Mouse (Mus musculus) stomach, embryonic 16.5 days (tissue): Measurements from ENCODE around the gene Ctbp2. TPM values are rescaled to one million over a fixed set of nuclear protein-coding genes. Genes with fewer than 3 reads are reported as not detected.

Experiments used
- ATAC-seq: fragments of 200-750 bp; cut with Nextera tagmentation; 2 replicates; pipeline ENCODE4 v1.8.0; 2017; ENCODE audit warnings: moderate number of reproducible peaks, moderate TSS enrichment; ENCODE audit not compliant: insufficient read depth, low FRiP score
- H3K27ac ChIP-seq: fragments of 300-500 bp; sonication (generic); 2 replicates; pipeline ENCODE4 v1.5.1; 2014; ENCODE audit warnings: low read length
- H3K27me3 ChIP-seq: fragments of 300-500 bp; sonication (generic); 2 replicates; pipeline ENCODE4 v1.6.1; 2014; ENCODE audit warnings: low read length, control low read depth, mixed read lengths; ENCODE audit not compliant: control insufficient read depth, insufficient read depth
- H3K36me3 ChIP-seq: fragments of 300-500 bp; sonication (generic); 2 replicates; pipeline ENCODE4 v1.6.1; 2014; ENCODE audit warnings: low read length; ENCODE audit not compliant: control insufficient read depth, insufficient read depth
- H3K4me1 ChIP-seq: fragments of 300-500 bp; sonication (generic); 2 replicates; pipeline ENCODE4 v1.6.1; 2014; ENCODE audit warnings: low read length, control low read depth, mixed read lengths; ENCODE audit not compliant: control insufficient read depth, insufficient read depth
- H3K4me2 ChIP-seq: fragments of 300-500 bp; sonication (generic); 2 replicates; pipeline ENCODE4 v1.6.1; 2014; ENCODE audit warnings: low read depth, low read length, mixed read lengths
- H3K4me3 ChIP-seq: fragments of 300-500 bp; sonication (generic); replicated peaks from 2 replicates; pipeline ENCODE4 v1.5.1; 2014; ENCODE audit warnings: mild to moderate bottlenecking, low read length
- H3K9ac ChIP-seq: fragments of 300-500 bp; sonication (generic); 2 replicates; pipeline ENCODE4 v1.6.1; 2014; ENCODE audit warnings: low read length
- H3K9me3 ChIP-seq: fragments of 300-500 bp; sonication (generic); replicated peaks from 2 replicates; pipeline ENCODE4 v1.6.1; 2016; ENCODE audit warnings: low read length, control low read depth; ENCODE audit not compliant: control insufficient read depth
- WGBS: fragments of 180-500 bp; shearing (Covaris S2); extraction: QIAGEN DNeasy Blood & Tissue Kit; methylation state at CpG from one replicate; pipeline ENCODE4 v1.1.7; 2014; 5-methylcytosine and 5-hydroxymethylcytosine counted together
- polyA plus RNA-seq: library from polyadenylated mRNA; unstranded; fragments of >200 nt; fragmentation: Nextera tagmentation; extraction: Ambion mirVana; gene quantifications from 2 replicates; pipeline ENCODE4 v1.2.1, GENCODE M21; 2015

Ctbp2 gene
- polyA plus RNA-seq, 1 experiment from 2014 or later, result 72.6 TPM

DNA sequence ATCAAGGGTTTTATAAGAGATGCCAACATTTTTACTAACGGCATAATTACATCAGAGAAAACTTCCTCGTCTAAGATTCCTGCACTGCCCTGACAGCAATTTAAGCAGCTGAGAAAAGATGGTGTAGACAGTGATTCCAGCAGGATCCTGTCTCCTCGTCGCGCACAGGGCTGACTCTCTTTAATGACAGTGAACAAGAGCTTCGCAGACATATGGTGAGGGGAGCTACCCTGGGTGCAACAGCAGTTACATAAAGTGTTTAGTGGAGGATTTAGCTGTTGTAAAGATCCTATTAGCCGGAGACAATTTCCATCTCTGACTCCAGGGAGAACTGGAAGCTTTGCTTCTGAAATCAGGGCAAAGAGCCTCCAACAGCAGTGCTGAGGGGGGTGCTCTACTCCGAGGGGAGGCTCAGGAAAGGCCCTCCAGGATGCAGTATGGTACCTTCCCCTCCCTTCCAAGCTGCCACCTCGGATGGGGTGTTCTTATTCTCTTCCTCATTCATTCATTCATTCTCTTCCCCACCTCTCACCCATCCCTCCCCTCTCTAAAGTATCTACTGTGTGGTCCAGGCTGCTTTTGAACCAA lies 64.5 kb downstream of the Ctbp2 start:
- WGBS, result 56% methylated on average over 9 of the region's 9 CpGs
- no peak for ATAC-seq

DNA sequence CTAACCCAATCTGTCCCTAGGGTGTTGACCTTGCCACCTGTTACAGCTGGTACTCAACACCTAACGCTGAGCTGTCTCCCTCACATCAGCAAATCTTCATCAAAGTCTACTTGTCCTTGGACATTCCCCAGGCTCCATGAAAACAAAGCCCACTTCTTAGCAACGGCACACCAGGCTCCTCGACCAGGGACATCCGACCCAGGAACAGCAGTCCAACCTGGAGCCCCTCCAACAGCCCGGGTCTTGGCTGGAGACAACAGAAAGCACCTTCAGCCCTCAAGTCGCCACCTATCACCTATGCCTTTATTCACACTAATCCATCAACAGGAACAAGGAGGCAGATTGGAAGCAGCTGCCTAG lies 65.0 kb downstream of the Ctbp2 start:
- Histone ChIP-seq H3K27me3 (no peaks in the 10 kb centered on the region), H3K27ac (no peak overlapping the region), H3K4me2 (no peak overlapping the region), H3K4me1 (peaks cover 16% of the 10 kb centered on the region), H3K36me3 (no peaks in the 10 kb centered on the region), H3K9ac (no peak overlapping the region), H3K4me3 (no peak overlapping the region), H3K9me3 (no peaks in the 10 kb centered on the region)
- ATAC-seq, result no peak
- WGBS, result 58% methylated on average over 6 of the region's 6 CpGs

More for the DNA sequence above, 64.5 kb downstream of the Ctbp2 start:
- no peak overlapping the region; the same call in 1 of the 2 replicates for H3K9ac ChIP-seq
- H3K27me3 ChIP-seq, result no peaks in the 10 kb centered on the region
- H3K9me3 ChIP-seq, result no peaks in the 10 kb centered on the region
- no peak overlapping the region for H3K27ac ChIP-seq
- H3K4me3 ChIP-seq, result no peak overlapping the region
- no peak overlapping the region for H3K4me2 ChIP-seq
- peaks cover 16% of the 10 kb centered on the region for H3K4me1 ChIP-seq
- H3K36me3 ChIP-seq, result no peaks in the 10 kb centered on the region

DNA sequence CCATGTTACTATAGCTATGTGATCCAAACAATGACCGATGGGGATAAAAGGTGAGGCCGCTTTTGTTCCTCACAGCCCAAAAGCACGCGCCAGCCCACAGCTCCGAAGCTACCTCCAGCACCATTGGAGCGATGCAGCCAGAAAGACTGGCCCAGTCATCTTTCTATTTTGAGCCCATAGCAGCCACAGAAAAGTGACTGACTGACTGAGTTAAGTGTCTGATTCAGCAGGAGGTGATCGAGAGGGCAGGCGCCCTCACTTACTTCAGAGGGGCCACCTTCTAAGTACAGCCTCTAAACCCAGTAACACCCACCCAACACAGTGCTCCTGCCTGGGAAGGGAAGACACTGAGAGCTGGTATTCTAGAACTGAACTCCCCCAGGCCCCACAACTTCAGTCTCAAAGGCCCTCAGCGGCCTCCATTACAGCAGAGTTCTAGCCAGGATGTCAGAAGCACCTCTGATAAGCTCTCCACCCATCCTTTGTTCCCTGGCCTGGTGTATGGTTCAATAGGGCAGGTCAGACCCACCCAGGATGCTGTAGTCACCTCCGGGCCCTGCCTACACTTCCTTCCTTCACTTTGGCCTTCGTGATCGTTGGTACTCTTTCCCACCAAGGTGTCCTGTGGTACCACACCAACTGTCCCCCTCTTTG lies 65.5 kb downstream of the Ctbp2 start:
- Histone ChIP-seq H3K27me3 (no peaks in the 10 kb centered on the region), H3K36me3 (no peaks in the 10 kb centered on the region), H3K9me3 (no peaks in the 10 kb centered on the region), H3K27ac (no peak overlapping the region), H3K4me1 (peaks cover 16% of the 10 kb centered on the region), H3K9ac (no peak overlapping the region), H3K4me3 (no peak overlapping the region), H3K4me2 (no peak overlapping the region)
- WGBS, result 83% methylated on average over 12 of the region's 12 CpGs
- no peak for ATAC-seq

DNA sequence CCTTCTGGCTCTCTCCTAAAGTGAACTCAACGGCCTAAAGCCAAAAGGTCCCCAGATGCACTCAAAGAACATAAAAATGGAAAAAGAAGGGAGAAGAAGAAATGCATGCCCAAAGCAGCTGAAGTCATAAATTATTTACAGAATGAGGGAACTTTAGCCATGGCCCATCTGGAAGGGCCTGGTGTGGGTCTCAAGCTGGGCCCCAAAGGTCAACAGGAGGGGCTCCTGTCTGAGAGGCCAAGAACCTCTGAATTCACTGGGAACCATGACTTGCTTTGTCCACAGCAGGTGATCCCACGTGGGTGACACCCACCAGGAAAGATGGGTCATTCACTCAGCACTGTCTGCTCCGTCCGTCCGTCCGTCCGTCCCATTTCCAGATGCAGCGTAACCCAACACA lies 67.2 kb downstream of the Ctbp2 start:
- 91% methylated on average over 8 of the region's 8 CpGs for WGBS
- Histone ChIP-seq H3K4me3 (no peak overlapping the region), H3K9me3 (no peaks in the 10 kb centered on the region), H3K4me2 (no peak overlapping the region), H3K9ac (no peak overlapping the region), H3K36me3 (no peaks in the 10 kb centered on the region), H3K4me1 (peaks cover 30% of the 10 kb centered on the region), H3K27me3 (no peaks in the 10 kb centered on the region), H3K27ac (no peak overlapping the region)
- no peak for ATAC-seq

DNA sequence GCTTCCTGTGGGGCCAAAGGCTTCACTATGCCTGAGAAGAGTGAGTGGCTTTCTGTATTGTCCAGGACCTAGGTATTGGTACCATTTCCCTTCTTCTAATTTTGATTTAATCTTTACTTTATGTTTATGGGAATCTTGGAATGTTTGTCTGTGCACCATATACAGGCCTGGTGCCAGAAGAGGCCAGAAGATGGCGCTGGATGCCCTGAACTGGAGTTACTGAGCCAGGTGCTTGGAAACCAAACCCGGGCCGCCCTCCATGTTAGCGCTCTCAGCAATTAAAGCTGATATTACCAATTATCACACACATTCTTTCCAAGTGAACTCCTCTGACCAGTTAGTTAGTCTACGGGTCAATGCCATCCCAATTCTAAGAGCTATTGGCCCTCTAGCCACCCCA lies 69.7 kb downstream of the Ctbp2 start:
- H3K27ac ChIP-seq, result no peak overlapping the region
- H3K4me1 ChIP-seq, result peaks cover 19% of the 10 kb centered on the region
- no peaks in the 10 kb centered on the region for H3K9me3 ChIP-seq
- no peaks in the 10 kb centered on the region for H3K36me3 ChIP-seq
- no peak overlapping the region for H3K4me2 ChIP-seq
- H3K4me3 ChIP-seq, result no peak overlapping the region
- no peak for ATAC-seq
- H3K9ac ChIP-seq, result no peak overlapping the region
- 95% methylated on average over 5 of the region's 5 CpGs for WGBS
- no peaks in the 10 kb centered on the region for H3K27me3 ChIP-seq

DNA sequence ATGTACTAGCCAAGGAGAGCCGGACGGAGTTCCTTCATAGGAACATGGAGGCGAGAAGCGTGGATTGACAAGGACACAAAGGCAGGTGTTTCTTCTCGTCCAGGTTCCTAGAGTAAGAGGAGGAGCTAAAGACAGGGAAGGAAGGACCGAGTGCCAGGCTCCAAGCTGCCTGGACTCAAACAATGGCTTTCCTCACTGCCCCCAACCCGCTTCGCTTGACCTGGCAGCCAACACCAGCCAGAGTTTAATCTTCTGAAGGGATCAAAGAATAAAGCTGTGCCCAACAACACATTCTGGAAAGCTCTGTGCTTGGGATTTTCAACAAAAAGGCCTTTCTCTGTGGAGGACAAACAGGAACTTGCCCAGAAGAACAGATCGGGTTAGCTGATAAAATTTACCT lies 70.4 kb downstream of the Ctbp2 start:
- no peaks in the 10 kb centered on the region for H3K9me3 ChIP-seq
- H3K4me1 ChIP-seq, result peaks cover 18% of the 10 kb centered on the region
- no peaks in the 10 kb centered on the region for H3K27me3 ChIP-seq
- ATAC-seq, result no peak
- no peak overlapping the region for H3K9ac ChIP-seq
- no peak overlapping the region for H3K4me3 ChIP-seq
- H3K4me2 ChIP-seq, result no peak overlapping the region
- peak overlapping the region; percentile 0; the same call in 1 of the 2 replicates for H3K27ac ChIP-seq
- WGBS, result 70% methylated on average over 9 of the region's 9 CpGs
- H3K36me3 ChIP-seq, result no peaks in the 10 kb centered on the region

DNA sequence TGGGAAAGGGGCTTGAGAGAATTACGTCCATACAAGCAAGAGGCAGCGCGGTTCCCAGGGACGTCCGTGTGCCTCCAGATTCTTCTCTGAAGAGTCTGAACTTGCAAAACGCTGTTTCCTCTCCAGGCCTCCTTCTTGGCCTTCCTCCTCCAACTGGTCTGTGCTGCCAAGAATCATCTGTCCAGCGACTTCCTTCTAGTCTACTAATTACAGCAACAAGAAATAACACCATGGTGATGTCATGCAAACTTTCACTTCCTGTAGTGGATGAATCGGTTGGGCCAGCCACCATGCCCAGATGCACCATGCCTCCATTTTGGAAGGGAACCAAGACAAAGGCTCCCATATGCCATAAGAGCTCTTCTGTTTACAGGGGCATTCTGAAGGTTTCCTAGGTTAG lies 71.3 kb downstream of the Ctbp2 start:
- WGBS, result 58% methylated on average over 8 of the region's 8 CpGs
- H3K27me3 ChIP-seq, result no peaks in the 10 kb centered on the region
- no peaks in the 10 kb centered on the region for H3K9me3 ChIP-seq
- H3K36me3 ChIP-seq, result no peaks in the 10 kb centered on the region
- peaks cover 26% of the 10 kb centered on the region for H3K4me1 ChIP-seq
- no peak overlapping the region for H3K4me2 ChIP-seq
- H3K4me3 ChIP-seq, result no peak overlapping the region
- no peak overlapping the region for H3K9ac ChIP-seq
- ATAC-seq, result peak; percentile 66; the same call in 1 of the 2 replicates
- peak overlapping the region; percentile 65 for H3K27ac ChIP-seq

DNA sequence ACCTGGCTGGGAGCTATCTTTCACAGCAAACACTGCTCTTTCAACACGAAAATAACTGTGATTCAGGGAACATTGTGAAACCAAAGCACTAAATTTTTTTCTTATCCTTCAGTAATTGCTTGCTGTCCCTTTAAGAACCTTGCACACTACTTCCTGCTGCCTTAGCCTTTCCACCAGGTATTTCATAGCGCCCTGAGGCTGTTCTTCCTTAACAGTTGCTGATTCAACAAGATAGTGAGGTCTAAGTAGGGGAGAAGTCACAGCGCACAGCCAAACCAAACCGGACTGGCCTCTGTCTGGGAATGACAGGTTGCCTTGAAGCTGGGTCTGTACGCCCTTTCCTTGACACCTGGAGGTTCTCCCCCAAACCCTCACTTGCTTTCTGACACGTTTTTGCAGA lies 73.5 kb downstream of the Ctbp2 start:
- H3K9ac ChIP-seq, result no peak overlapping the region
- H3K36me3 ChIP-seq, result no peaks in the 10 kb centered on the region
- no peaks in the 10 kb centered on the region for H3K9me3 ChIP-seq
- no peak overlapping the region for H3K4me3 ChIP-seq
- H3K27ac ChIP-seq, result peak overlapping the region; percentile 35
- peaks cover 32% of the 10 kb centered on the region for H3K4me1 ChIP-seq
- WGBS, result 53% methylated on average over 6 of the region's 6 CpGs
- peak; percentile 22; the same call in 1 of the 2 replicates for ATAC-seq
- peak overlapping the region; percentile 11; the same call in 1 of the 2 replicates for H3K4me2 ChIP-seq
- no peaks in the 10 kb centered on the region for H3K27me3 ChIP-seq

DNA sequence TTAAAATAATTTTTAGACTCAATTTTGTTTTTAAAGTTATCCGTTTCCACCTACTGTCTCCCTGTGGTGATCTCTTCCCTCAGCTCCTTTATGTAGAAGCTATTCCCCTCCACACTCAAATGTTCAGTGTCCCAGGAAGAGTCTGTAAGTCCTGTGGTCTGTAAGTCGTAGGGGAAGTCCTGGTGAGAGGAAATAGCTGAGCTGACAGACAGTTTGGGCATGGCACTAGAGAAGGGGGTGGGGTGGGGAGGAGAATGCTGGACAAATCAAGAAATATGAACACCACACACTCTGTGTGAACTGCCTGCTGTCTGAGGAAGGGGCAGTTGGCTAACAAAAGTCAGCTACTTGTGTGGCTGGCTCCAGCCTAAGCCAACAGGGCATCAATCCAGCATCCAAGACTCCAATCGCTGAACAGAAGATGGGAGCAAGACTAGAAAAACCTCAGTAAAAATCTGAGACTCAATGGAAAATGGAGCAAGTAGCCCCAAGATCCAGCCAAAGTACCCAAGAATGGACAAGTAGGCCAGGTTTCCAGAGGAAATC lies 76.0 kb downstream of the Ctbp2 start:
- Histone ChIP-seq H3K4me1 (peaks cover 39% of the 10 kb centered on the region), H3K4me2 (no peak overlapping the region), H3K27ac (peak overlapping the region; percentile 41), H3K9ac (no peak overlapping the region), H3K9me3 (no peaks in the 10 kb centered on the region), H3K4me3 (no peak overlapping the region), H3K27me3 (no peaks in the 10 kb centered on the region), H3K36me3 (no peaks in the 10 kb centered on the region)
- no peak for ATAC-seq
- WGBS, result 63% methylated on average over 3 of the region's 3 CpGs
